Mouse (Mus musculus): ENCODE data around the gene Bahcc1. TPM values are rescaled to one million over a fixed set of nuclear protein-coding genes. Genes with fewer than 3 reads are reported as not detected.

The Bahcc1 gene
- polyA plus RNA-seq, 1 experiment = 12.4 TPM

DNA sequence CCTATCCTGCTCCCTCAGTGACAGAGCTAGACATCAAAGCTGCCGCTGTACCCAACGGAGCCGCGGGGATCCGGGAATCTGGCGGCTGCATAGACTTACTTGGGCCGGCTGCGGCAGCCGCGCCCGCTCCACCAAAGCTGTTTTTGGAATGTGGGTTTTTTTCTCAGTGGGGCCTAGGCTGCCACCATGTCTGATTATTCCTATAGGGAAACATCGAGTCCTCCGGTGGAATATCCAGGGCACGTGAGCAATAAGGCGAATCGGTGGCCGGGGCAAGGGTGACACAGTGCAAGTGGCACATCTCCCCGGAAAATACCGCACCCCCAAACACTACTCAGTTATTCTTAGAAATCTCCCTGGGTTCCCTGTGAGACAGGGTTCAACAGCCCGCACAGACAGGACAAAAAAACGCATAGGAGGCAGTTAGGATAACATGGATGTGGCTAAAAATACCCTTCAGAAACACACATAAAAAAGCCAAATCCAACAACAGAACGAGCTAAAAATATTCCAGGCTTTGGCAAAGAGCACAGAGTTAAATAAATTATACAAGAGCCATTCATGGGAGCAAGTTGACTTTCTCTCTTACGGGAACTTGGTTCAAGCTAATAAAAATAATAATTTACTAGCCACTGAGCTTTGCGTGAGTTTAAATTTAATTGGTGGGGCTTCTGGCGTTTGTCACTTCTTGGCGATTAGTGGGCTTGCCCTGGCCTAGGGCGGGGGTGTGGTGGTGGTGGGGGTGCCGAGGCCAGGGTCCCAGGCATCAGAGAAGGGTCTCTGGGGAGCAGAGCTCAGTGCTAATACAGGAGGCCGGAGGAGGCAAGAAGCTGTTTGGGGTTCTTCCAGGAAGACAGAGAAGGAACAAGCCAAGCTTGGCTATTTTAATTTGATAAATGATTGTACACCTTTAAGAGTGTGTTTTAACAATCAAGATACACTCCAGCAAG, 8.5 kb downstream of the Bahcc1 start:
- 43% methylated on average over 29 of the region's 29 CpGs for WGBS
- H3K4me3 ChIP-seq (replicated peaks; ENCODE audit: extremely low read depth, low read depth, low read length) = peak overlapping the region; percentile 4
- DNase-seq = peak; percentile 45
- H3K4me1 ChIP-seq (ENCODE audit: control insufficient read depth, insufficient read depth, low read length) = peaks cover 17% of the 10 kb centered on the region
- TF ChIP-seq CTCF (IDR thresholded peaks at IDR 0.05; ENCODE audit: insufficient read depth, low read length) = no peak
- no peak for TF ChIP-seq POLR2A (IDR thresholded peaks at IDR 0.05; ENCODE audit: borderline replicate concordance, extremely low read depth, low read depth, low read length)

DNA sequence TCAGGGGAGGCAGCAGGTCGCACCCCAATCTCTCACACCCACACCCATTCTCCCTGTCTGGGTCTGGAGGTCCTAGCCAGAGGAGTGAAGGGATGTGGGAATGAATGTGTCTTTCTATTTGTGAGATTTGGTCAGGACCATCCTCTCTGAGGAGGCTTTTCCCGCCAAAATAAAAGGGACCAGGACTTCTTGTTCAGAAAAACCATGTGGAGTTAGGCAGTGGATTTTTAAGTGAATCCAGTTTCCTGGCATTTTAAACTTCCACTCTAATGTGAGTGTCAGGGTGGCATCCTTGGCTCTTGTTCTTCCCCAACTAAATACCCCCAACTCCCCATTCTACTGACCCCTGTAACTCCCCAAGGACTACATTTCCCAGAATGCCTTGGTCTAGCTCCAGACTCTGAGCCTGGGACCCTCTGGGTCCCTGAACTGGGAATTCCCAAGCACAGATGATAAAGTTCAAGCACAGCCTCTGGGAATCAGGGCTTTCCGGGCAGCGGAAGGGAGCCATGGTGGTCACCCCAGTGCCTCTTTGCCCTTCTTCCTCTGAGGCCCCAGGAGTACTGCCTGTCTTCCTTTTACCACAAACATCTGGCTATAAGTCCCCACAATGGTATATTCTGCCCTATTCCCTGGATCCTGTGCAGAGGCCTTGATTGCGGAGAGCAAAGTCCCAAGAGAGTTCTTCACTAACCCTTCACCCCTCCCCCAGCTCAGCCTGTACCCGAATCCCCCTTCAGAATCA, 9.4 kb downstream of the Bahcc1 start:
- DNase-seq = no peak
- TF ChIP-seq POLR2A (IDR thresholded peaks at IDR 0.05; ENCODE audit: borderline replicate concordance, extremely low read depth, low read depth, low read length) = no peak
- TF ChIP-seq CTCF (IDR thresholded peaks at IDR 0.05; ENCODE audit: insufficient read depth, low read length) = no peak
- Histone ChIP-seq H3K4me3 (replicated peaks; ENCODE audit: extremely low read depth, low read depth, low read length) (no peak overlapping the region), H3K4me1 (ENCODE audit: control insufficient read depth, insufficient read depth, low read length) (peaks cover 17% of the 10 kb centered on the region)
- WGBS = 73% methylated on average over 6 of the region's 6 CpGs

DNA sequence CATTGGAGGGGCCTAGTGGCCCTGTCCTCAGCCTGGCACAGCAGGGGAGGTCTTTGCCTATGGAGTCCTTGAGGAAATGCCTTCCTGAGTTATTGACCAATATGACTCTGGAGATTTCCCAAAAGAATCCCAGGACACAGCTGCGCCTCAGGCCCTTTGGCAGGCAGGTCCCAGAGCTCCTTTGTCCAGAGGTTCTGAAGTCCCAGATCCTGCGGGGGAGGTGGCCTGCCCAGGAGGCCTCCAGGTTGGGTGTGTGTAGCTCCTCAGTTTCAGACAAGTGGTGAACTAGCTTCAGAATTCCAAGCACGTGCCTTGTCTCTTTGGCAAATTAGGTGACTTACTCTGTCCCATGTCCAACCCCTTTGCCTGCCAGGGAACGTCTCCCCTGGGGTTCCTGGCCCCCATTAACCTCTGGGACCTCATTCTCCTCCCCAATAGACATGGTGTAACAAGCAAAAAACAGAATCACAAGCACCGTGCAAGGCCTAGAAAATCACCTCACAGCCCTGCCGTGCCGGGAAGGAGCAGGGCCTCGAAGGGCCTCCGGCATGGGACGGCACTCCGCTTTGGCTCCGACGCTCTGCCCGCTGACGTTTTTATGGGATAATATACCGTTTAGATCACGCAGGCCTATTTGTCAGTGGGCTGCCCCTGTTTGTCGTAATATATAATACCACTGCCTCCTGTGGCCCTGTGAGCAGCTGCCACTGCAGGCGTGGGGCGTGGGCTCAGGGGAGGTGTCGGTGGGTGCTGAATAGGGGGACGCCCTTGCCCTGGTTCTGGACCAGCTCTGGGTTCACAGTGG, 10.2 kb downstream of the Bahcc1 start:
- DNase-seq = no peak
- TF ChIP-seq CTCF (IDR thresholded peaks at IDR 0.05; ENCODE audit: insufficient read depth, low read length) (no peak), POLR2A (IDR thresholded peaks at IDR 0.05; ENCODE audit: borderline replicate concordance, extremely low read depth, low read depth, low read length) (no peak)
- Histone ChIP-seq H3K4me1 (ENCODE audit: control insufficient read depth, insufficient read depth, low read length) (peaks cover 18% of the 10 kb centered on the region), H3K4me3 (replicated peaks; ENCODE audit: extremely low read depth, low read depth, low read length) (no peak overlapping the region)
- 75% methylated on average over 22 of the region's 22 CpGs for WGBS

DNA sequence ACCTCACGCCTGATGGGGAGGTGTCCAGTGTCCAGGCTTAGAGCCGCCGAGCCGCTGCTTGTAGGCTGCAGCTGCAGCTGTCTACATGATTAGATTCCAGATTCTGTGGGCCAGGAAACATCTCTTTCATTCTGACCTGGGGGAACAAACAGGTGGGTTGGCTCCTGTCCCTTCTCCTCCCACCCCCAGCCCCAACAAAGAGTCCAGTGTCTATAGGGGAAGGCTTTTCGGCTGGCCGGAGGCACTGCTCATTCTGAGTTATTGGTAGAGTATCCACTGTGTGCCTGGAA, 10.7 kb downstream of the Bahcc1 start:
- TF ChIP-seq POLR2A (IDR thresholded peaks at IDR 0.05; ENCODE audit: borderline replicate concordance, extremely low read depth, low read depth, low read length) = no peak
- no peak for TF ChIP-seq CTCF (IDR thresholded peaks at IDR 0.05; ENCODE audit: insufficient read depth, low read length)
- Histone ChIP-seq H3K4me1 (ENCODE audit: control insufficient read depth, insufficient read depth, low read length) (peaks cover 20% of the 10 kb centered on the region), H3K4me3 (replicated peaks; ENCODE audit: extremely low read depth, low read depth, low read length) (no peak overlapping the region)
- 74% methylated on average over 6 of the region's 6 CpGs for WGBS
- DNase-seq = no peak

DNA sequence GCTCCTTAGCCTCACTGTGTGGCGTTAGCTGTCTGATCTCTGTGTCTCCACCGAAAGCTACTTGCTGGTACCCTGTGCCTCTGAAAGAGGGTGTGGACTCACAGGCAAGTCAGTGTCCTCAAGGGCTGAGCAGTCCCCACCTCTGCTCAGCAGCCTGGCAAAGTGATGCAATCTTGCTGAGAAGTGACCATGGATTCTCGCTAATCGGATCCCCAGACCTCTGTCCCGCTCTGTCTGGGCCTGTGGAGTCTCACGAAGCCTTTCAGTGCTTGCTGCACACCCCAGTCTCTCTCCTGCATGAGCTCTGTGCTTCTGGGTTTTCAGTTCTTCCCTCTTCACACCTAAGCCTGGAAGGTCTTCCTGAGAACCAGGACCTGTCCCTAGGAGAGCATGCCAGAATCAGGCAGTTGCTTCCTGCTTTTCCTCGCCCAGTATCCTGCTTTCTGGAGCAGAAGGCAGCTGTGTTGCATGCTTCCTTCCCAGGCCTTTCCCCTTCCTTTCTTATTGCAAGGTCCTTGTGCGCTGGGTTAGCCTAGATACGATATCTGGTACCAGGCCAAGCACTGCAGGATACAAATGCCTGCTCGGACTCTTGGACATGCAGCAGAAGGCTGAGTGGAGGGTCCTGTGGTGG, 15.5 kb downstream of the Bahcc1 start:
- H3K4me3 ChIP-seq (replicated peaks; ENCODE audit: extremely low read depth, low read depth, low read length) = no peak overlapping the region
- no peak for DNase-seq
- WGBS = 64% methylated on average over 10 of the region's 10 CpGs
- no peak for TF ChIP-seq CTCF (IDR thresholded peaks at IDR 0.05; ENCODE audit: insufficient read depth, low read length)
- no peak for TF ChIP-seq POLR2A (IDR thresholded peaks at IDR 0.05; ENCODE audit: borderline replicate concordance, extremely low read depth, low read depth, low read length)
- H3K4me1 ChIP-seq (ENCODE audit: control insufficient read depth, insufficient read depth, low read length) = peaks cover 25% of the 10 kb centered on the region

DNA sequence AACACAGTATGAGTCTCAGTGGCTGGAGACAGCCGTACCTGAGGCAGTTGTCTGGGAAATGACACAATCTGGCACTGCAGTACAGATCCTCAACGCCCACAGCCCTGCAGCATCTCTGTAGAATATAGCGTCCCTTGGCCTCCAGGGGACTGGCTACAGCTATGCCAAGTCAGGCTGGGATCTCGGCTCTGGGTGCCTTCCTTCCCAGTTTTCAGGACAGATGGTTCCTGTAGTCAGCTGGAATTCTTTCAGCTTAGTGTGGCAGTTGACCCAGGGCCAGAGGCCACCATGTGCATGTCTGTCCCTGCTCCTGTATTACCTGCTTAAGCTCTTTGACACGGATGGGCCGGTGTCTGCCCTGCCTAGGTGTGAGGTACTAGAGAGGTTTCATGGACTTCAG, 16.2 kb downstream of the Bahcc1 start:
- WGBS = 78% methylated on average over 6 of the region's 6 CpGs
- peaks cover 28% of the 10 kb centered on the region for H3K4me1 ChIP-seq (ENCODE audit: control insufficient read depth, insufficient read depth, low read length)
- no peak overlapping the region for H3K4me3 ChIP-seq (replicated peaks; ENCODE audit: extremely low read depth, low read depth, low read length)
- no peak for TF ChIP-seq POLR2A (IDR thresholded peaks at IDR 0.05; ENCODE audit: borderline replicate concordance, extremely low read depth, low read depth, low read length)
- DNase-seq = no peak

DNA sequence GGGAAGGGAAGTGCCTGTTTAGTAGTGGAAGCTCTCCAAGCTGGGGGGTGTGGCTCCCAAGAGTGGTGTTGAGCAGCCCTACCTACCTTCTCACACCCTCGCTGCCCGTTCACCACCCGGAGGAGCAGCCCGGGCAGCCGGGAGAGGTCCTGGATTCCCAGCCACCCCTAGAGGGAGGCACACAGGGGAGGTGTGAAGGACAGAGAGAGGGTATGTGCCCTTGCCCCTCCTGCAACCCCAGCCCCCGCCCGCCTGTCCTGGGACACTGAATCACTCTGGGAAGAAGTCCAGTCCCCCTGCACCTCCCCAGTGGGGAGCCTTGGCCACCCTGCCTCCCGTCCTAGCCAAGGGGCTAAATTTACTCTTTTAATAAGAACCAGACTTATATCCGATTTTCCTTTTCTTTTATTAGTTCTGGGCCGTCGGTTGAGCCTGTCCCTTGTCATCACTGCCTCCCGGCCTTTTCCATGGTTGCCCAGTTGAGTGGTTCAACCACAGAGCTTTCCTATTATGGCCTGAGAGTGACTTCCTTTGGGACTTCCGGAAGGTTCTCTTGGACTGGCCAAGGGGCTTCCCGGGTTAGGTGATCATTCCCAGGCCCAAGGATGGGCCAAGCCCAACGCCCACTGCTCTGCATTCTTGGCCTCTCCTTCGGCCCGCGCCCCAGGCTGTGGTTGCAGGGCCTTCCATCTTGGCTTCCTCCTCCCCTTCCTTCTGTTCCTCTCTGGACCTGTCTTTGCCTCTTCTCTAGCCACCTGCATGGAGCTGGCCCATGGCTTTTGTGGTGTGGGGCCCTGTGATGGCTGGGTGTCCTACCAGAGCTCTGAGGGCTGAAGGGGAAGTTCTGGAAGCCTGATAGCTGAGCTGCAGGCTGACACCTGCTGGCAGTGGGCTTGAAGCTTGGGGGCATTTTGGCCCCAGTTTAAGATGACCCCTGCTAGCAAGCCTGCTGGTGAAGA, 18.5 kb downstream of the Bahcc1 start:
- no peak overlapping the region for H3K4me3 ChIP-seq (replicated peaks; ENCODE audit: extremely low read depth, low read depth, low read length)
- 56% methylated on average over 18 of the region's 18 CpGs for WGBS

DNA sequence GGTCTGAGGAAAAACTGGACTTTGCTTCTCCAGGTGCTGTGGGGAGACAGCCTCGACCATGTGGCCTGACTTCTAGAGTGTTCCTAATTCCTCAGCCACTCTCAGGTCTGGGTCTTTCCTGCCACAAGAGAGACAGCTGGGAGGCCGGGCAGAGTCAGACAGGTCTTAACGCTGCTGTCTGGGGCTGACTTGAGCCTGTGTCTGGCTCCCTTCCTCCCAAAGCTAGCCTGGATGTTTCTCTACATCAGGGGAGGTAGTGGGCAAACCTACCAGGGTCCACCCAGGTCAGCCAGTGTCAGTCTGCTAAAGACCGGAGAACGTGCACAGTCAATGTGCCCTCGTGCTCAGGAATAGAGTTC, 19.2 kb downstream of the Bahcc1 start:
- no peak overlapping the region for H3K4me3 ChIP-seq (replicated peaks; ENCODE audit: extremely low read depth, low read depth, low read length)
- no peak for DNase-seq
- WGBS = 65% methylated on average over 6 of the region's 6 CpGs

More for the DNA sequence above, 18.5 kb downstream of the Bahcc1 start:
- H3K4me1 ChIP-seq (ENCODE audit: control insufficient read depth, insufficient read depth, low read length) = peaks cover 46% of the 10 kb centered on the region
- DNase-seq = no peak
- TF ChIP-seq CTCF (IDR thresholded peaks at IDR 0.05; ENCODE audit: insufficient read depth, low read length) = no peak
- TF ChIP-seq POLR2A (IDR thresholded peaks at IDR 0.05; ENCODE audit: borderline replicate concordance, extremely low read depth, low read depth, low read length) = no peak

More for the DNA sequence above, 19.2 kb downstream of the Bahcc1 start:
- H3K4me1 ChIP-seq (ENCODE audit: control insufficient read depth, insufficient read depth, low read length) = peaks cover 51% of the 10 kb centered on the region
- TF ChIP-seq CTCF (IDR thresholded peaks at IDR 0.05; ENCODE audit: insufficient read depth, low read length) (no peak), POLR2A (IDR thresholded peaks at IDR 0.05; ENCODE audit: borderline replicate concordance, extremely low read depth, low read depth, low read length) (no peak)
